Mouse (Mus musculus) hindbrain, postnatal 0 days (tissue): ENCODE data around the gene Khk. TPM values are rescaled to one million over a fixed set of nuclear protein-coding genes. Genes with fewer than 3 reads are reported as not detected.

Experiments
- ATAC-seq: fragments of 200-750 bp; cut with Nextera tagmentation; 2 replicates; pipeline ENCODE4 v1.8.0; 2017; ENCODE audit warnings: mild to moderate bottlenecking, moderate TSS enrichment, moderate library complexity
- DNase-seq: peaks from one replicate; pipeline ENCODE4 v3.0.0-alpha.2; 2015; ENCODE audit warnings: low spot score
- H3K27ac ChIP-seq: fragments of 300-500 bp; sonication (generic); 2 replicates; pipeline ENCODE4 v1.5.1; 2014; ENCODE audit warnings: mild to moderate bottlenecking
- H3K27me3 ChIP-seq: fragments of 300-500 bp; sonication (generic); 2 replicates; pipeline ENCODE4 v1.6.1; 2014; ENCODE audit warnings: low read length, mixed read lengths; ENCODE audit not compliant: insufficient read depth
- H3K36me3 ChIP-seq: fragments of 300-500 bp; sonication (generic); 2 replicates; pipeline ENCODE4 v1.6.1; 2014; ENCODE audit warnings: low read length, mixed read lengths; ENCODE audit not compliant: insufficient read depth
- H3K4me1 ChIP-seq: fragments of 300-500 bp; sonication (generic); 2 replicates; pipeline ENCODE4 v1.6.1; 2014; ENCODE audit warnings: antibody characterized with exemption, low read length, mixed read lengths; ENCODE audit not compliant: insufficient read depth
- H3K4me2 ChIP-seq: fragments of 300-500 bp; sonication (generic); 2 replicates; pipeline ENCODE4 v1.6.1; 2014; ENCODE audit warnings: low read depth, mild to moderate bottlenecking, low read length, moderate library complexity, mixed read lengths
- H3K4me3 ChIP-seq: fragments of 300-500 bp; sonication (generic); 2 replicates; pipeline ENCODE4 v1.5.1; 2014; ENCODE audit warnings: low read length
- H3K9ac ChIP-seq: fragments of 300-500 bp; sonication (generic); replicated peaks from 2 replicates; pipeline ENCODE4 v1.6.1; 2014; ENCODE audit warnings: mild to moderate bottlenecking, low read length, moderate library complexity, mixed read lengths
- H3K9me3 ChIP-seq: fragments of 300-500 bp; sonication (generic); 2 replicates; pipeline ENCODE4 v1.6.1; 2016; ENCODE audit warnings: low read length, mixed read lengths
- CTCF ChIP-seq: IDR thresholded peaks from 2 replicates; pipeline ENCODE4 v1.5.1; 2016; ENCODE audit warnings: antibody characterized with exemption, control low read depth, low read depth
- WGBS: fragments of 180-500 bp; shearing (Covaris S2); extraction: QIAGEN DNeasy Blood & Tissue Kit; methylation state at CpG from one replicate; pipeline ENCODE4 v1.1.7; 2014; 5-methylcytosine and 5-hydroxymethylcytosine counted together
- polyA plus RNA-seq: library from polyadenylated mRNA; unstranded; fragments of >200 nt; fragmentation: Nextera tagmentation; extraction: Ambion mirVana; gene quantifications from 2 replicates; pipeline ENCODE4 v1.2.1, GENCODE M21; 2015
- total RNA-seq: library from RNA; depleted of rRNA; stranded (reverse); fragments of >200 nt; gene quantifications from 2 replicates; pipeline ENCODE4 v1.2.3, GENCODE M21; 2014

Gene Khk
- total and polyA plus RNA-seq, 2 experiments from 2014 or later = 14.6 to 16.5 TPM

GRCm38 (mm10) chr5:30890375-30890774 lies 30.9 kb upstream of the Khk start:
- 84% methylated on average over 7 of the region's 7 CpGs for WGBS
- peak overlapping the region; percentile 93 for H3K4me2 ChIP-seq
- H3K27ac ChIP-seq = 0 out of 2 replicates have a peak overlapping the region, but pooled peaks have one; percentile 97
- H3K4me3 ChIP-seq = no peak overlapping the region
- TF ChIP-seq CTCF = no peak
- peaks cover 5% of the 10 kb centered on the region; the same call in 1 of the 2 replicates for H3K4me1 ChIP-seq
- H3K9ac ChIP-seq = peak overlapping the region; percentile 84; the same call in 1 of the 2 replicates
- H3K27me3 ChIP-seq = no peaks in the 10 kb centered on the region
- DNase-seq (no peak), ATAC-seq (no peak)
- H3K9me3 ChIP-seq = no peaks in the 10 kb centered on the region
- H3K36me3 ChIP-seq = peaks cover 40% of the 10 kb centered on the region

GRCm38 (mm10) chr5:30901860-30902259 lies 19.4 kb upstream of the Khk start:
- 95% methylated on average over 5 of the region's 5 CpGs for WGBS
- no peak overlapping the region for H3K27ac ChIP-seq
- peaks cover 19% of the 10 kb centered on the region for H3K36me3 ChIP-seq

GRCm38 (mm10) chr5:30907413-30908059 lies 13.7 kb upstream of the Khk start, which contains the start of gene Ost4:
Gene Ost4, minus strand, starts transcription at chr5:30907788.
- DNase-seq (peak; percentile 97), ATAC-seq (peak; percentile 97)
- Histone ChIP-seq H3K9me3 (no peaks in the 10 kb centered on the region), H3K4me3 (peak within 1 kb of the TSS; percentile 62), H3K27me3 (no peaks in the 10 kb centered on the region), H3K36me3 (peaks cover 10% of the 10 kb centered on the region), H3K4me2 (peak within 1 kb of the TSS; percentile 66), H3K27ac (peak within 1 kb of the TSS; percentile 86), H3K9ac (peak within 1 kb of the TSS; percentile 73), H3K4me1 (peaks cover 4% of the 10 kb centered on the region)
- TF ChIP-seq CTCF = no peak; the same call in 1 of the 2 replicates
- WGBS = under 1% methylated on average over 58 of the region's 58 CpGs

More at GRCm38 (mm10) chr5:30901860-30902259, 19.4 kb upstream of the Khk start:
- Histone ChIP-seq H3K9me3 (no peaks in the 10 kb centered on the region), H3K4me1 (peaks cover 4% of the 10 kb centered on the region; the same call in 1 of the 2 replicates), H3K4me3 (no peak overlapping the region), H3K27me3 (no peaks in the 10 kb centered on the region), H3K9ac (no peak overlapping the region), H3K4me2 (no peak overlapping the region)
- ATAC-seq = no peak
- no peak for DNase-seq
- TF ChIP-seq CTCF = no peak

GRCm38 (mm10) chr5:30908426-30909299 lies 12.6 kb upstream of the Khk start:
- H3K4me2 ChIP-seq = peak overlapping the region; percentile 66
- H3K27me3 ChIP-seq = no peaks in the 10 kb centered on the region
- H3K9ac ChIP-seq = peak overlapping the region; percentile 73; the same call in 1 of the 2 replicates
- no peak for ATAC-seq
- no peaks in the 10 kb centered on the region for H3K9me3 ChIP-seq
- H3K36me3 ChIP-seq = peaks cover 10% of the 10 kb centered on the region; the same call in 1 of the 2 replicates
- H3K4me1 ChIP-seq = peaks cover 4% of the 10 kb centered on the region
- TF ChIP-seq CTCF = no peak
- peak overlapping the region; percentile 62 for H3K4me3 ChIP-seq
- peak overlapping the region; percentile 86 for H3K27ac ChIP-seq
- DNase-seq = no peak
- 55% methylated on average over 13 of the region's 13 CpGs for WGBS

GRCm38 (mm10) chr5:30909300-30909659 lies 12.0 kb upstream of the Khk start:
- no peak for TF ChIP-seq CTCF
- peaks cover 4% of the 10 kb centered on the region for H3K4me1 ChIP-seq
- 58% methylated on average over 7 of the region's 7 CpGs for WGBS
- H3K36me3 ChIP-seq = peaks cover 6% of the 10 kb centered on the region; the same call in 1 of the 2 replicates
- no peaks in the 10 kb centered on the region for H3K27me3 ChIP-seq
- H3K27ac ChIP-seq = no peak overlapping the region
- DNase-seq = no peak
- no peak overlapping the region for H3K4me3 ChIP-seq
- no peak overlapping the region for H3K9ac ChIP-seq
- H3K9me3 ChIP-seq = no peaks in the 10 kb centered on the region
- H3K4me2 ChIP-seq = no peak overlapping the region
- no peak for ATAC-seq

- H3K36me3 ChIP-seq = peaks cover 3% of the 10 kb centered on the region; the same call in 1 of the 2 replicates
- H3K4me3 ChIP-seq = no peak overlapping the region
- no peak for DNase-seq
- no peak overlapping the region for H3K4me2 ChIP-seq
- H3K9me3 ChIP-seq = no peaks in the 10 kb centered on the region
- ATAC-seq = no peak
- TF ChIP-seq CTCF = no peak
- no peak overlapping the region for H3K27ac ChIP-seq
- WGBS = 85% methylated on average over 7 of the region's 7 CpGs
- H3K9ac ChIP-seq = no peak overlapping the region
- peaks cover 4% of the 10 kb centered on the region for H3K4me1 ChIP-seq
- no peaks in the 10 kb centered on the region for H3K27me3 ChIP-seq
Observed at GRCm38 (mm10) chr5:30909863-30910262, 11.4 kb upstream of the Khk start.
